Mouse (Mus musculus): ENCODE data around the gene Mllt6. TPM values are rescaled to one million over a fixed set of nuclear protein-coding genes. Genes with fewer than 3 reads are reported as not detected.

Mllt6 gene
- polyA plus RNA-seq, 1 experiment from 2014 or later: 1.8 TPM

DNA sequence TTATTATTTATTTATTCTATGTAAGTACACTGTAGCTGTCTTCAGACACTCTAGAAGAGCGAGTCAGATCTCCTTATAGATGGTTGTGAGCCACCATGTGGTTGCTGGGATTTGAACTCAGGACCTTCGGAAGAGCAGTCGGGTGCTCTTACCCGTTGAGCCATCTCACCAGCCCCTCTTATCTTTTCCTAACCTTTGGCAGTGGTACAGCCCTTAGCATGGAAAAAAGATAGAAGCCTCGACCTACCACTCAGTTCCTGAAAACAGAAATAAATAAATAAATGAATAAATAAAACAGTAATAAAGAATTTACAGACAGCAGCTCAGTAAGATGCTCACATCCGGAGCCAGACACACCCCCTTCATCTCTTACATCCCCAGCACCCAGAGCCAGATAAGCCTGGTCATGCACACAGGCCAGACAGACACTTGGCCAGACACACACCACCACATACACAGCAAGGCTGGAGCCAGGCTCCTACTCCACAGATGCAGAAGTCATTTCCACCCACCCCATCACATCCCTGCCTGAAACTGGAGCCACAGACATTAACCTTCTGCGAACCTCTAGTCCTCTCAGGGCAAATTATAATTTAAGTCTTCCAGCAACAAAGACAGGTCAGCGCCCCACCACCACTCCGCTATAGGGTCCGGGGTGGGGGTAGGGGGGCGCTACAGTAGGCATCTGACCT, 34.1 kb downstream of the Mllt6 start:
- H3K36me3 ChIP-seq: peaks cover 12% of the 10 kb centered on the region
- WGBS: 55% methylated on average over 11 of the region's 11 CpGs
- H3K4me2 ChIP-seq: peak overlapping the region; percentile 92
- peak overlapping the region; percentile 85 for H3K9ac ChIP-seq
- peak overlapping the region; percentile 99 for H3K27ac ChIP-seq (ENCODE audit: poor library complexity, severe bottlenecking)
- peak overlapping the region; percentile 75 for H3K4me3 ChIP-seq
- no peak for ATAC-seq (ENCODE audit: insufficient number of reproducible peaks, low FRiP score)
- no peaks in the 10 kb centered on the region for H3K27me3 ChIP-seq (replicated peaks)
- H3K4me1 ChIP-seq (replicated peaks): peaks cover 62% of the 10 kb centered on the region
- no peaks in the 10 kb centered on the region for H3K9me3 ChIP-seq (replicated peaks)

- Histone ChIP-seq H3K27me3 (replicated peaks) (no peaks in the 10 kb centered on the region), H3K4me3 (peak overlapping the region; percentile 75), H3K9me3 (replicated peaks) (no peaks in the 10 kb centered on the region), H3K27ac (ENCODE audit: poor library complexity, severe bottlenecking) (peak overlapping the region; percentile 99), H3K9ac (peak overlapping the region; percentile 85), H3K4me2 (peak overlapping the region; percentile 92), H3K4me1 (replicated peaks) (peaks cover 62% of the 10 kb centered on the region), H3K36me3 (peaks cover 5% of the 10 kb centered on the region)
- ATAC-seq (ENCODE audit: insufficient number of reproducible peaks, low FRiP score): no peak
- WGBS: 2% methylated on average over 14 of the region's 14 CpGs
Measured at GRCm38 (mm10) chr11:97697891-97698529, 34.8 kb downstream of the Mllt6 start.

DNA sequence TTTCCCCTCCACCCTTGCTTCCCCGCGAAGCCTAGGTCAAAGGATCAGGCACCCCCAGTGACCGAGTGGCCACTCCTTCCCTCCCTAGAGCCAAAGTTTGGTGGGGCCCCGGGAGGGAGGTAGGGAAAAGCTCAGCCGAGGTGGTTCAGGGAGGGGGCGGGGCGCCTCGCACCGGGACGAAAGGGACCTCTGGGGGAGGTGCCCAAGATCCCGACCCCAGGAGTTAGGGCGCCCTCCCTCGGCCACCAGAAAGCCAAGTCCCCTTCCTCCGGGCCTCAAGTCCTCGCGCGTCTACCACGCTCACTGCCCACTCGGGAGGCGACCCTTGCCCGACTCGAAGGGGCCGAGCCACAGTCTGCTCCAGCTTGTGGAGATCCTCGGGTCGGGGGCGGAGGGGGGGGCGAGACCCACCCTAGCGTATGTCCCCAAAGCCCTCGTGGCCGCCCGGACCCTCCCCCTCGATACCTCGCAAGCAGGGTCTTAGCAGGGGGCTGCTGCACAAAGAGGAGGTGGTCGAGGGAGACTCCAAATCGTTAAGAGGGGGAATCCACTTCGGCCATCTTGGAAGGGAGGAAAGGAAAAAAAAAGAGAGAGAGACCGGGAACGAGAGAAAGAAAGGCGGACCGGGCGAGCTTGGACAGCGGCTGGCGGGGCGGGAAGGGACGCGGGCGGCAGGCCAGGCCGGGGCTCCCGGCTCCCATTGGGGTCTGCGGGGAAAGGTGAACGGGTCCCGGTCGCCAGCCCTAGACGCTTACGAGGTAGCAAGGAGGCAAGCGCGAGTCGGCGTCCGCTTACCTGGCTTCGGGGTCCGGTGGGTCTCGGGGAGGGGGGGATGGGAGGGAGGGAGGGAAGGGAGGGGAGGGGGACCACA, 35.8 kb downstream of the Mllt6 start:
- WGBS: under 1% methylated on average over 56 of the region's 63 CpGs
- Histone ChIP-seq H3K4me3 (peak overlapping the region; percentile 75), H3K36me3 (no peaks in the 10 kb centered on the region), H3K27me3 (replicated peaks) (no peaks in the 10 kb centered on the region), H3K4me2 (peak overlapping the region; percentile 92), H3K4me1 (replicated peaks) (peaks cover 60% of the 10 kb centered on the region), H3K9me3 (replicated peaks) (no peaks in the 10 kb centered on the region), H3K9ac (peak overlapping the region; percentile 85), H3K27ac (ENCODE audit: poor library complexity, severe bottlenecking) (peak overlapping the region; percentile 99)
- peak; percentile 1; the same call in 1 of the 2 replicates for ATAC-seq (ENCODE audit: insufficient number of reproducible peaks, low FRiP score)

DNA sequence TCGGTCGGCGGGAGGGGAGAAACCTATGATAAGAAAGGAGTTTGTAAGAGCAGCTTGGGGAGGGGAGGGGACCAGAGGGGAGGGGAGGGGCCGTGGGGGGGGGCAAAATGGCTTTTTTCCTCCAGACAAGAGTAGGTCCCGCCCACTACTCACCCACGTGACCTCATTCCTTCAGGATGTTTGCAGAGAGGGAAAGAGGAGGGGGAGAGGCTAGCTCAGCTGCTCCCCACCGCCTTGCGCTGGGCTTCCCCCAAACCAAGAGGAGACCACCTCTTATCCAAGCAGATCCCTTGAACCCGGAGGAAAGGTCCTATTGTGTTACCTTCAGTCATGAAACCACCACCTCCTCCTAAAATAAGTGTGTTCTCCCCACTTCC, 36.4 kb downstream of the Mllt6 start:
- 0 out of 2 replicates have a peak, but pooled peaks cover 3% of the 10 kb centered on the region for H3K36me3 ChIP-seq
- peak overlapping the region; percentile 99 for H3K27ac ChIP-seq (ENCODE audit: poor library complexity, severe bottlenecking)
- peaks cover 60% of the 10 kb centered on the region for H3K4me1 ChIP-seq (replicated peaks)
- WGBS: 0% methylated on average over 6 of the region's 9 CpGs
- peak; percentile 33 for ATAC-seq (ENCODE audit: insufficient number of reproducible peaks, low FRiP score)
- peak overlapping the region; percentile 92 for H3K4me2 ChIP-seq
- H3K9me3 ChIP-seq (replicated peaks): no peaks in the 10 kb centered on the region
- no peaks in the 10 kb centered on the region for H3K27me3 ChIP-seq (replicated peaks)
- H3K9ac ChIP-seq: peak overlapping the region; percentile 85
- peak overlapping the region; percentile 75 for H3K4me3 ChIP-seq

- Histone ChIP-seq H3K27ac (ENCODE audit: poor library complexity, severe bottlenecking) (peak within 1 kb of the TSS; percentile 99), H3K4me1 (replicated peaks) (peaks cover 59% of the 10 kb centered on the region), H3K4me2 (peak within 1 kb of the TSS; percentile 92), H3K36me3 (0 out of 2 replicates have a peak, but pooled peaks cover 7% of the 10 kb centered on the region), H3K9me3 (replicated peaks) (no peaks in the 10 kb centered on the region), H3K4me3 (peak within 1 kb of the TSS; percentile 75), H3K27me3 (replicated peaks) (no peaks in the 10 kb centered on the region), H3K9ac (peak within 1 kb of the TSS; percentile 85)
- WGBS: under 1% methylated on average over 85 of the region's 85 CpGs
- ATAC-seq (ENCODE audit: insufficient number of reproducible peaks, low FRiP score): no peak
Measured at GRCm38 (mm10) chr11:97700003-97700745, 37.0 kb downstream of the Mllt6 start, which contains the start of gene Pcgf2. Gene Pcgf2, minus strand, starts transcription at chr11:97700497.

DNA sequence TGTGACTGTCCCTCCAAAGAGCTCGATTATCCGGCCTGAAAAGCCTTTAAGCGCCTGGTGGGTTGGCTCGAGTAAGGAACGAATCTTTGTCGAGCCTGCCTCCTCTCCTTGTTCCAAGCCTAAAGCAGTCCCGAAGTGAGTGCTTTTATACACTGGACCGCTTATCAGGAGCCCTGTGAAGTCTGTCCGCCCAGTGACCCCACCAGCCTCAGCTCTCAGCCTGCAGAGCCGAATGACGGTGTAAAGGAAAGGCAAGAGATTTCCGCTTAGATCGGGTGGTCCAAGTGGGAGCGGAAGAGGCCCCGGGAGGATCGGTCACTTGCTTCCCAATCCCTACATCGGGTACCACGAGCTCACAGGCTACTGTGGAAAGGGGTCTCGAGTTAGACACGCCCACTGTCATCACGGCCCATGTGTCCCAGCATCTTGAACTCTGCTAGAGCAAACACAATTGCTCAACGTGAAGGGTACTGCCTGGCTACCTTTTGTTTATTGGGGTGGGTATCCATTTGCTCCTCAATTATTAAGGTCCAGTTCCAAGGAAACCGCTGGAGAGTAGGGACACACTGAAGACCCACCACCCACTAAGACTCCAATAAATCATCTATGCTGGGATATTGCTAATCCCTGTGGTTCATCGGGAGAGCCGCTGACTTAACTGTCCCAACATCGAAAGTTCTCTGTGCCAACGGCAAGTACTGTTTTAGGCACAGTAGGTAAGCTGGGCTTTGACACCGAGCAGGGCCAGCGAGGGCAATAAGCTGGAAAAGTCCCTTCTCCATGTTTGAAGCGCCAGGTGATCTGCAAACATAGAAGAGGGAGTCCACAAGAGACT, 37.7 kb downstream of the Mllt6 start:
- Histone ChIP-seq H3K27me3 (replicated peaks) (no peaks in the 10 kb centered on the region), H3K4me2 (peak overlapping the region; percentile 92), H3K4me3 (peak overlapping the region; percentile 75), H3K9me3 (replicated peaks) (no peaks in the 10 kb centered on the region), H3K4me1 (replicated peaks) (peaks cover 51% of the 10 kb centered on the region), H3K27ac (ENCODE audit: poor library complexity, severe bottlenecking) (peak overlapping the region; percentile 99), H3K9ac (peak overlapping the region; percentile 85), H3K36me3 (peaks cover 14% of the 10 kb centered on the region; the same call in 1 of the 2 replicates)
- 0 out of 2 replicates have a peak, but pooled peaks have one; percentile 17 for ATAC-seq (ENCODE audit: insufficient number of reproducible peaks, low FRiP score)
- 19% methylated on average over 30 of the region's 30 CpGs for WGBS

DNA sequence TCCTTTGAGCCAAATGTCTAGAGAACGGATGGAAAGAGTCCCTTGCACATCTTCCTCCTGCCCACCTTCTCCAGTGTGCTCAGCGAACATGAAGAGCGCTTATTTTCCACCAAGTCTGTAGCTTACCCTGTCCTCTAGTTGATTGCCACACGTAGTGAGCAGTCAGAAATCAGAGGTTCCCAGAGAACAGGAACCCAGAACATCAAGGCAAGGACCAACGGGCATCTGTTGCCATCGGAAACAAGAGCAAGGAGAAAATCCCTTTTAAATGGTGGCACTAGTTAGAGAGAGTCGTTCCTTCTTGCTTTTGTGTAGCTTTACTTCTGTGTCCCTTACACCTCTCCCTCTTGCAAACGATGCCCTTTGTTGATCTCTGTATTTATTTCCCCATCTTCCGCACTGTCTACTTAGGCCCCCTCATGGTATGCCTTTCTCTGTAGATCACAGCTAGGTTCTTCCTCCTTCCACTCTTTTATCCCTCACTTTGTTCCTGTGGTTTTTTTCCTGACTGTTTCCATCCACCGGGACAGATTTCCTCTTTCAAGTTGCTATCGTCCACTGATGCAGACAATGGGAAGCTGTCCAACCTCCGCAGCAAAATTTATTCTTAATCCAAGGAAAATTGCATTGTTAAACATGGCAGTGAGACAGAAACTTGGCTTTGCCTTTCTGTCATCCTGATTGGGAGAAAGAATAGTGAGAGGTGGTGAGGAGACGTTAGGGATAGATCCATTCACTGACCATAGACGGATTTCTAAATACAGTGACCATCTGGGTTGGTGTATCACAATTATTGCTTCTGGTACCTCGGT, 38.6 kb downstream of the Mllt6 start:
- Histone ChIP-seq H3K9me3 (replicated peaks) (no peaks in the 10 kb centered on the region), H3K36me3 (peaks cover 22% of the 10 kb centered on the region), H3K27ac (ENCODE audit: poor library complexity, severe bottlenecking) (peak overlapping the region; percentile 13; the same call in 1 of the 2 replicates), H3K4me1 (replicated peaks) (peaks cover 44% of the 10 kb centered on the region), H3K9ac (no peak overlapping the region), H3K4me2 (peak overlapping the region; percentile 92), H3K4me3 (peak overlapping the region; percentile 80), H3K27me3 (replicated peaks) (no peaks in the 10 kb centered on the region)
- ATAC-seq (ENCODE audit: insufficient number of reproducible peaks, low FRiP score): no peak
- WGBS: 53% methylated on average over 15 of the region's 15 CpGs

- Histone ChIP-seq H3K4me3 (peak overlapping the region; percentile 80), H3K27me3 (replicated peaks) (no peaks in the 10 kb centered on the region), H3K9ac (peak overlapping the region; percentile 73), H3K9me3 (replicated peaks) (no peaks in the 10 kb centered on the region), H3K4me2 (peak overlapping the region; percentile 92), H3K4me1 (replicated peaks) (peaks cover 38% of the 10 kb centered on the region), H3K27ac (ENCODE audit: poor library complexity, severe bottlenecking) (peak overlapping the region; percentile 50), H3K36me3 (peaks cover 28% of the 10 kb centered on the region)
- ATAC-seq (ENCODE audit: insufficient number of reproducible peaks, low FRiP score): no peak
- WGBS: under 1% methylated on average over 24 of the region's 24 CpGs
Measured at GRCm38 (mm10) chr11:97702393-97702745, 39.2 kb downstream of the Mllt6 start.

GRCm38 (mm10) chr11:97703039-97703826, 40.0 kb downstream of the Mllt6 start, which contains the start of gene Psmb3:
Gene Psmb3, plus strand, starts transcription at chr11:97703399.
- Histone ChIP-seq H3K27ac (ENCODE audit: poor library complexity, severe bottlenecking) (peak within 1 kb of the TSS; percentile 77), H3K4me2 (peak within 1 kb of the TSS; percentile 92), H3K4me1 (replicated peaks) (peaks cover 29% of the 10 kb centered on the region), H3K9me3 (replicated peaks) (no peaks in the 10 kb centered on the region), H3K4me3 (peak within 1 kb of the TSS; percentile 80), H3K36me3 (peaks cover 35% of the 10 kb centered on the region), H3K27me3 (replicated peaks) (no peaks in the 10 kb centered on the region), H3K9ac (peak within 1 kb of the TSS; percentile 88)
- WGBS: under 1% methylated on average over 35 of the region's 35 CpGs
- peak; percentile 88 for ATAC-seq (ENCODE audit: insufficient number of reproducible peaks, low FRiP score)
